Mouse (Mus musculus) heart, postnatal 25 days (tissue): ENCODE measurements around the gene C330007P06Rik. TPM values are rescaled to one million over a fixed set of nuclear protein-coding genes. Genes with fewer than 3 reads are reported as not detected.
A peak's percentile ranks its signal among the peaks of the same experiment; 100 is the strongest.
"Not testable (repeated sequence)": the region's sequence is repeated elsewhere in the genome, so short reads cannot be mapped to it uniquely, and the experiment has no call there.

ENCODE experiments used
- DNase-seq: peaks from one replicate; pipeline ENCODE4 v3.0.0; 2022; ENCODE audit warnings: low spot score
- intact Hi-C: fragments of 180-260 bp; cut with DNase I; formaldehyde crosslinking; loops from one replicate; pipeline ENCODE4 v1.15.1; 2025
- total RNA-seq, 2 experiments: library from RNA; stranded (reverse); gene quantifications; 2 replicates each; pipeline ENCODE4 v1.2.3; 2021

C330007P06Rik gene
- total RNA-seq, 2 experiments from 2014 or later = 15.3 to 17.5 TPM

GRCm38 (mm10) chrX:36807360-36808317 lies 66.3 kb downstream of the C330007P06Rik start:
- DNase-seq = peak; percentile 84
- intact Hi-C loops = no loop called here

GRCm38 (mm10) chrX:36805466-36806235 lies 68.3 kb downstream of the C330007P06Rik start:
- no peak for DNase-seq
- intact Hi-C loops = no loop called here

GRCm38 (mm10) chrX:36804196-36804595 lies 69.7 kb downstream of the C330007P06Rik start:
- intact Hi-C loops = no loop called here
- DNase-seq = peak; percentile 51

- intact Hi-C loops = no loop called here
- DNase-seq = no peak
Observed at GRCm38 (mm10) chrX:36803189-36803588, 70.7 kb downstream of the C330007P06Rik start.

- intact Hi-C loops = loop anchor here (5.0 kb wide), 1 partner anchor 37 kb away; no protein-coding TSS in a partner anchor
Observed at GRCm38 (mm10) chrX:36799131-36799879, 74.6 kb downstream of the C330007P06Rik start.

GRCm38 (mm10) chrX:36796734-36797133 lies 77.2 kb downstream of the C330007P06Rik start:
- intact Hi-C loops = loop anchor here (2.0 to 5.0 kb wide), 2 partner anchors 14 to 34 kb away; no protein-coding TSS in a partner anchor
- not testable (repeated sequence) for DNase-seq

More at GRCm38 (mm10) chrX:36799131-36799879, 74.6 kb downstream of the C330007P06Rik start:
- DNase-seq = no peak

- peak; percentile 75 for DNase-seq
- intact Hi-C loops = loop anchor here (2.0 to 5.0 kb wide), 2 partner anchors 15 to 34 kb away; no protein-coding TSS in a partner anchor
Observed at GRCm38 (mm10) chrX:36796163-36796581, 77.7 kb downstream of the C330007P06Rik start.

GRCm38 (mm10) chrX:36795424-36796162 lies 78.3 kb downstream of the C330007P06Rik start, which contains the start of gene Slc25a5:
TSS of gene Slc25a5 (plus strand) at chrX:36795651.
- intact Hi-C loops = loop anchor here (2.0 to 5.0 kb wide), 2 partner anchors 15 to 33 kb away; no protein-coding TSS in a partner anchor
- DNase-seq = peak; percentile 79

- no peak for DNase-seq
- intact Hi-C loops = no loop called here
Observed at GRCm38 (mm10) chrX:36794571-36794970, 79.3 kb downstream of the C330007P06Rik start.

- intact Hi-C loops = no loop called here
- no peak for DNase-seq
Observed at GRCm38 (mm10) chrX:36789360-36789759, 84.6 kb downstream of the C330007P06Rik start.

GRCm38 (mm10) chrX:36777694-36778093 lies 96.2 kb downstream of the C330007P06Rik start:
- no peak for DNase-seq

GRCm38 (mm10) chrX:36775520-36775919 lies 98.4 kb downstream of the C330007P06Rik start:
- intact Hi-C loops = no loop called here
- no peak for DNase-seq

More at GRCm38 (mm10) chrX:36777694-36778093, 96.2 kb downstream of the C330007P06Rik start:
- intact Hi-C loops = no loop called here

Other genes with a start within 250 kb of the C330007P06Rik start
- gene Akap17b, start 228.7 kb downstream of the C330007P06Rik start, total RNA-seq = 1 to 10 TPM; 2.0 to 2.5 TPM
- gene Slc25a43, start 130.5 kb downstream of the C330007P06Rik start, total RNA-seq = not detected
- gene Slc25a5, start 78.5 kb downstream of the C330007P06Rik start, total RNA-seq = 100 to 1,000 TPM; 473 to 488 TPM
- 10 to 100 TPM; 67.5 to 77.9 TPM for gene Ube2a, start 211 bp downstream of the C330007P06Rik start, total RNA-seq
- gene Nkrf, start 28.8 kb upstream of the C330007P06Rik start, total RNA-seq = 1 to 10 TPM; 3.2 to 3.9 TPM
- 1 to 10 TPM; 4.6 to 5.4 TPM for gene Sept6, start 117.7 kb upstream of the C330007P06Rik start, total RNA-seq
- not detected for gene Sowahd, start 174.7 kb upstream of the C330007P06Rik start, total RNA-seq
- gene Rpl39, start 211.3 kb upstream of the C330007P06Rik start, total RNA-seq = 100 to 1,000 TPM; 313 to 327 TPM
- 1 to 10 TPM; 6.8 to 7.0 TPM for gene Upf3b, start 236.2 kb upstream of the C330007P06Rik start, total RNA-seq